Mouse (Mus musculus): ENCODE data around the gene Spats1. TPM values are rescaled to one million over a fixed set of nuclear protein-coding genes. Genes with fewer than 3 reads are reported as not detected.
"Not testable (repeated sequence)": the region's sequence is repeated elsewhere in the genome, so short reads cannot be mapped to it uniquely, and the experiment has no call there.

Spats1 gene
- polyA plus RNA-seq, 1 experiment from 2014 or later = 0.55 TPM

DNA sequence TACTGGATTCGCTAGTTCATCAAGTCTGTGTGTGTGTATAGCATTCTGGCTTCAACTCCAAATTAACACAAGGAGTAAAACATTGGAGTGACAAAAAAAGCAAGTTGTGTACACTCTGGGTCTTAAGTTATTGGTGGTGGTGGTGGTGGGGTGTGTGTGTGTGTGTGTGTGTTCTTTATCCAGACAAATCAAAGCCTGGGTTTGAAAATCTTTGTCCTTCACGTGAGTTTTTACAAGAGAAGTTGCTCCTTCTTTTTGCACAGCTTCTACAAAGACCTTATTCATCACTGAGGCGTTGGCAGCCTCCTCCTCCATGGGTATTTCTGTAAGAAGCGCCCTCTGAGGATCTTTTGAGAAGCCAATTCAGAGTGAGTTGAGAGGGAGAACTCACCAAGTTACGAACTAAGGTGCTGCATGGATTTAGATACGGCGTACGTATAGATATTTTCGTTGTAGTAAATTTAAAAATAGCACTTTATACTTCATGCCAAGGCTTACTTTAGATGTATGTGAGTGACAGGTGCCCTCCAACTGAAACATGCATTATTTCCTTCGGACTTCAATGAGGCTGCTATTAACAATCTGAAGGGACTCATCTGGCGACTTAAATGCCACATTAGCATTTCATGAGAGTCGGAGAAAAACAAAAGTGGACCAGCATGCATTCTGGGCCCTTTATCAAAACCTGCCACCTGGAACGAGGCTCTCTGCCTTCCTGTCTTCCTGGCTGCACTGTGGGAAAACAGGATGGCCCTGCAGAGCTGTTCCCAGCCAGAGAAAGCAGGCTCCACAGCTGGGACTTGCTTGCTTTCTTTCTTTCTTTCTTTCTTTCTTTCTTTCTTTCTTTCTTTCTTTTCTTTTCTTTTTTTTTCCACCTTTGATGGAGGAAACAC lies 18.7 kb downstream of the Spats1 start:
- WGBS = 54% methylated on average over 13 of the region's 13 CpGs
- Histone ChIP-seq H3K27ac (replicated peaks) (no peak overlapping the region), H3K4me1 (peaks cover 2% of the 10 kb centered on the region; the same call in 1 of the 2 replicates), H3K4me3 (no peak overlapping the region), H3K9me3 (no peaks in the 10 kb centered on the region), H3K36me3 (replicated peaks) (no peaks in the 10 kb centered on the region), H3K27me3 (replicated peaks; ENCODE audit: low read depth, poor library complexity, severe bottlenecking) (no peaks in the 10 kb centered on the region)
- no peak for DNase-seq (ENCODE audit: low spot score)

DNA sequence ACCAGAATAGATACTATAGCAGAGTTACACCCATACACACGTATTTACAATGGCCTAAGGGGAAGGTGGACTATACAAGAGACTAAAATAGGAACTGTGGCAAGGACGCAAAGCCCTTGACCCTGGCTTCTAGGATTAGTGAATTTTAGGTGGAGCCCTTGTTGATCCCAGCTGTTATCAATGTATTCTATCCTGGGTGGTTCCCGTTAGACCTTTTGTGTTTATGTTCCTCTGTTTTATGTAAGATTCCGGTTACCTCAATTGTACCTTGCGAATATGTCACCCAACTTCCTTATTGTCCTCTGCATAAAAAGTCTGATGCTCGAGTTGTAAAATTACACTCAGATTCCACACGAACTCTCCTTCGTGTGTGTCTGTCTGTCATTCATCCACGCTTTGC lies 19.4 kb downstream of the Spats1 start:
- 89% methylated on average over 9 of the region's 9 CpGs for WGBS
- not testable (repeated sequence) for H3K27me3 ChIP-seq (replicated peaks; ENCODE audit: low read depth, poor library complexity, severe bottlenecking)

DNA sequence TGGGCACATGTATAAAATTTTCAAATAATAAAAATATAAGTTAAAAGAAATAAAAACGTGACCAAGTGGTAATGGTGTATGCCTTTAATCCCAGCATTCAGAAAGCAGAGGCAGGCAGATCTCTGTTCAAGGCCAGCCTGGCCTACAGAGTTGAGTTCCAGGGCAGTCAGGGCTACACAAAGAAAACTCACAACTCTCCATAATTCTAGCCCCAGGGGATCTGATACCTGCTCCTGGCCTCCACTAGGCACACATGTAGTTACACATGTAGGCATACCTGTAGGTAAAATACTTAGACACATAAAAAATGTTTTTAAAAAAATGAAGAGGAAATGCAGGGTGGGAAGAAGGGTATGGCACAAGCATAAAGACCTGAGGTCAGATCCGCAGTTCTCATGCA lies 20.4 kb downstream of the Spats1 start:
- no peaks in the 10 kb centered on the region for H3K27me3 ChIP-seq (replicated peaks; ENCODE audit: low read depth, poor library complexity, severe bottlenecking)
- WGBS = 88% methylated on average over 2 of the region's 2 CpGs
- DNase-seq (ENCODE audit: low spot score) = no peak

More for the DNA sequence above, 19.4 kb downstream of the Spats1 start:
- H3K9me3 ChIP-seq; DNase-seq (ENCODE audit: low spot score); H3K4me3 ChIP-seq; H3K36me3 ChIP-seq (replicated peaks); H3K4me1 ChIP-seq; H3K27ac ChIP-seq (replicated peaks): not testable (repeated sequence)

DNA sequence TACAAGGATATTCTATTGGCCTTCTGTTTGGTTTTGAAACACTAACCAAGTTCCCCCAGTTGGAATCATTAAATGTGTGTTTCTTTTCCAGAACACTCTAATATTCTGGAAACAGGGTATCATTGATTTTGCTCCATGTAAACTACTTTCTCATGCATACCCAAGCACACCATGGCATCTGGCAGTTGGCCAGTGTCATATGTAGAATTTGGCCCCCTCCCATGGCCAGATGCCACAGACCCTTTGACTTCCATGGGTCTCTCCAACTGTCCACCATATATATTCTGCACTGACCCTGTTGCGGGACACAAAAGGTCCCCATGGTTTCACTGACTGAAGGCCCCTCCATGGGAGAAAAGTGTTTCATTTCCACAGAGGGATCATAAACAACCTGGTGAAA lies 22.9 kb downstream of the Spats1 start:
- no peaks in the 10 kb centered on the region for H3K9me3 ChIP-seq
- H3K4me1 ChIP-seq = peaks cover 2% of the 10 kb centered on the region; the same call in 1 of the 2 replicates
- WGBS = 93% methylated on average over 1 of the region's 1 CpGs
- no peaks in the 10 kb centered on the region for H3K27me3 ChIP-seq (replicated peaks; ENCODE audit: low read depth, poor library complexity, severe bottlenecking)
- H3K27ac ChIP-seq (replicated peaks) = no peak overlapping the region
- H3K4me3 ChIP-seq = no peak overlapping the region
- no peak for DNase-seq (ENCODE audit: low spot score)
- peaks cover 7% of the 10 kb centered on the region for H3K36me3 ChIP-seq (replicated peaks)

More for the DNA sequence above, 20.4 kb downstream of the Spats1 start:
- H3K9me3 ChIP-seq = no peaks in the 10 kb centered on the region
- no peak overlapping the region for H3K4me3 ChIP-seq
- no peaks in the 10 kb centered on the region for H3K36me3 ChIP-seq (replicated peaks)
- H3K4me1 ChIP-seq = peaks cover 2% of the 10 kb centered on the region; the same call in 1 of the 2 replicates
- no peak overlapping the region for H3K27ac ChIP-seq (replicated peaks)

- H3K4me3 ChIP-seq = no peak overlapping the region
- WGBS = 95% methylated on average over 6 of the region's 6 CpGs
- no peaks in the 10 kb centered on the region for H3K9me3 ChIP-seq
- peaks cover 7% of the 10 kb centered on the region for H3K36me3 ChIP-seq (replicated peaks)
- H3K27ac ChIP-seq (replicated peaks) = no peak overlapping the region
- no peaks in the 10 kb centered on the region for H3K4me1 ChIP-seq
- DNase-seq (ENCODE audit: low spot score) = no peak
- no peaks in the 10 kb centered on the region for H3K27me3 ChIP-seq (replicated peaks; ENCODE audit: low read depth, poor library complexity, severe bottlenecking)
These were observed 25.1 kb downstream of the Spats1 start for GRCm38 (mm10) chr17:45450153-45450552.

- H3K27me3 ChIP-seq (replicated peaks; ENCODE audit: low read depth, poor library complexity, severe bottlenecking) = no peaks in the 10 kb centered on the region
- no peaks in the 10 kb centered on the region for H3K4me1 ChIP-seq
- H3K36me3 ChIP-seq (replicated peaks) = peaks cover 7% of the 10 kb centered on the region
- DNase-seq (ENCODE audit: low spot score) = no peak
- WGBS = 92% methylated on average over 8 of the region's 8 CpGs
- no peaks in the 10 kb centered on the region for H3K9me3 ChIP-seq
- no peak overlapping the region for H3K4me3 ChIP-seq
- no peak overlapping the region for H3K27ac ChIP-seq (replicated peaks)
These were observed 25.6 kb downstream of the Spats1 start for GRCm38 (mm10) chr17:45449586-45449985.

DNA sequence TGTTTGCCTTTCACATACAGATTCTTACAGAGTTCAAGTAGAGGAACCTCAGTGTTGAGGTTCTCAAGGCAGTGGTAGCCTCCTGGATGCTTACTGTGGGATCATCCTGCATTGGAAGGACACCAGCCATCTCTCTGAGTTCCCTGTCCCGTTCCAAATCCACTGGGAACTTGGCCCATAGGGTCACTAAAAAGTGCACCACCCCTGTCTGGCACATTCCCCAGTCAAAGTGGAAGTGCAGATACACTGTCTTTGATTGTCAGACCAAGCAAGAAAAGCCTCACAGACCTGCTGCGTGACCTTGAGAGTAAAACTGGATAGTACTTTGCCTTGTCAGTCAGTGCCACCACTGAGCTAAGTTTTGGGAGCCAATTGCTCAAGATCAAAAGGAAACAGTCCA lies 28.2 kb downstream of the Spats1 start:
- Histone ChIP-seq H3K27me3 (replicated peaks; ENCODE audit: low read depth, poor library complexity, severe bottlenecking) (no peaks in the 10 kb centered on the region), H3K9me3 (no peaks in the 10 kb centered on the region), H3K36me3 (replicated peaks) (peaks cover 21% of the 10 kb centered on the region), H3K27ac (replicated peaks) (no peak overlapping the region), H3K4me3 (no peak overlapping the region), H3K4me1 (no peaks in the 10 kb centered on the region)
- 91% methylated on average over 2 of the region's 2 CpGs for WGBS
- DNase-seq (ENCODE audit: low spot score) = no peak

- H3K4me1 ChIP-seq = no peaks in the 10 kb centered on the region
- no peaks in the 10 kb centered on the region for H3K9me3 ChIP-seq
- WGBS = 88% methylated on average over 4 of the region's 4 CpGs
- DNase-seq (ENCODE audit: low spot score) = no peak
- peaks cover 26% of the 10 kb centered on the region for H3K36me3 ChIP-seq (replicated peaks)
- H3K27ac ChIP-seq (replicated peaks) = no peak overlapping the region
- no peaks in the 10 kb centered on the region for H3K27me3 ChIP-seq (replicated peaks; ENCODE audit: low read depth, poor library complexity, severe bottlenecking)
- no peak overlapping the region for H3K4me3 ChIP-seq
These were observed 29.3 kb downstream of the Spats1 start for GRCm38 (mm10) chr17:45445923-45446322.

GRCm38 (mm10) chr17:45434262-45434590 lies 41.0 kb downstream of the Spats1 start:
- 9% methylated on average over 12 of the region's 12 CpGs for WGBS
- DNase-seq (ENCODE audit: low spot score) = no peak
- Histone ChIP-seq H3K9me3 (no peaks in the 10 kb centered on the region), H3K36me3 (replicated peaks) (peaks cover 16% of the 10 kb centered on the region), H3K27ac (replicated peaks) (peak overlapping the region; percentile 96), H3K4me3 (peak overlapping the region; percentile 98), H3K27me3 (replicated peaks; ENCODE audit: low read depth, poor library complexity, severe bottlenecking) (no peaks in the 10 kb centered on the region), H3K4me1 (peaks cover 21% of the 10 kb centered on the region)

DNA sequence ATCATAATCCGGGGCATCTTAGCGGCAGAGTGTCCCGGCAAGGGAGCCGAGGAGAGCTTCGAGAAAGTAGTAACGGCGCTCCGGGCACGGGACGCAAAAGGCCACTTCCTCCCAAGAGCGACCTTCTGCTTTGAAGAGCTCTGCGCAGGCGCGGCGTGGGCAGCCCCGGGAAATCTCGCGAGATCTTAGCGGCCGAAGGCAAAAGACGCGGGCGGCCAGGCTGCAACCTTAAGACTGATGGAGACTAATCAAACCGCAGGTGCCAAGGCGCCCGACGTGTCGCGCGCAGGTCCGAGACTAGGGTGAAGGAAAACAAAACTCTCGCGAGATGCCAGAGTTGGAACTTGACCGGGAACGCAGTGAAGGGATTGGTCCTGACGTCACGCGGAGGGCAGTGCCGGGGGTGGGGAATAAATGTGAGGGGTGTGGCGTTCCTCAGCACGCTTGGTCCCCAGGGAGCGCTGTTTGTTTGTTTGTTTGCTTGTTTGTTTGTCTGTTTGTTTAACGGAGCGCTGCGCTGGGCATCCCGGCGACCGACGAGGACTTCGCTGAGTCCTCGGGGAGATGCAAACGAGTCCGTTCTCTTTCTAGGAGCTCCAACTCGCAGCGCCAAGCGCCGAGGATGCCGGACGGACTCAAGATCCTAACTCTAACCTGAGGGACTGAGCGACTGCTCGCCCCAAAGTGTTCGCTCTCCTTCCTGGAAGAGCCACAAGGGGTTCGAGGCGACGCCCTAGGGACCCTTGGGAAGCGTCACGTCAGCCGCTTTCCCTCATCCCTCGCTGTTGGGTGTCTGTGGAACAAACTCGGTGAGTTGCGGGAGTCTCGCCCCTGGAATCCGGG lies 41.6 kb downstream of the Spats1 start, which contains the start of gene Cdc5l:
Gene Cdc5l, minus strand, starts transcription at position 319 of the 843 bp plus-strand sequence.
- DNase-seq (ENCODE audit: low spot score) = peak; percentile 97
- H3K27me3 ChIP-seq (replicated peaks; ENCODE audit: low read depth, poor library complexity, severe bottlenecking) = no peaks in the 10 kb centered on the region
- peak within 1 kb of the TSS; percentile 96 for H3K27ac ChIP-seq (replicated peaks)
- peaks cover 21% of the 10 kb centered on the region for H3K4me1 ChIP-seq
- peaks cover 14% of the 10 kb centered on the region for H3K36me3 ChIP-seq (replicated peaks)
- peak within 1 kb of the TSS; percentile 98 for H3K4me3 ChIP-seq
- WGBS = under 1% methylated on average over 73 of the region's 73 CpGs
- no peaks in the 10 kb centered on the region for H3K9me3 ChIP-seq

- Histone ChIP-seq H3K27ac (replicated peaks) (peak overlapping the region; percentile 96), H3K36me3 (replicated peaks) (peaks cover 15% of the 10 kb centered on the region), H3K9me3 (no peaks in the 10 kb centered on the region), H3K4me3 (peak overlapping the region; percentile 98), H3K27me3 (replicated peaks; ENCODE audit: low read depth, poor library complexity, severe bottlenecking) (no peaks in the 10 kb centered on the region), H3K4me1 (peaks cover 21% of the 10 kb centered on the region)
- DNase-seq (ENCODE audit: low spot score) = no peak
- 2% methylated on average over 62 of the region's 62 CpGs for WGBS
These were observed 42.4 kb downstream of the Spats1 start for GRCm38 (mm10) chr17:45432706-45433398.

DNA sequence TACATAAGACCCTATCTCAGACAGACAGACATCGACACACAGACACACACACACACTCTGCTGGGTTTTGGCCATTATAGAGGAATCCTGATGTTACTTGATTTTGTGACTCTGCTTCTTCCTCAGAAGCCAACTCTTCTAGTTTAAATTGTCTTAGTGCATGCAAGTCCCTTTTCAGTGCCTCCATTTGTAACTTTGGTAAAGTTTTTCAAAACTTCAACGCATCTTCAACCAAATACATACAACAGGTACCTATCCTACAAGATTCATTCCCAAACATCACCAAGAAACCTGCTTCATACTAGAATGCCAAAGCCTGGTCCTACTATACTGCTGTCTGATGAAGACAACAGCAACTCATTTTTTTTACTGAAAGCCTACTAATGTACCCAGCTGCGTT lies 43.2 kb downstream of the Spats1 start:
- Histone ChIP-seq H3K27ac (replicated peaks) (no peak overlapping the region), H3K4me1 (peaks cover 21% of the 10 kb centered on the region), H3K36me3 (replicated peaks) (peaks cover 19% of the 10 kb centered on the region), H3K27me3 (replicated peaks; ENCODE audit: low read depth, poor library complexity, severe bottlenecking) (no peaks in the 10 kb centered on the region), H3K9me3 (no peaks in the 10 kb centered on the region), H3K4me3 (peak overlapping the region; percentile 98)
- DNase-seq (ENCODE audit: low spot score) = no peak
- WGBS = 86% methylated on average over 3 of the region's 3 CpGs

Measured in embryonic facial prominence, embryonic 10.5 days (tissue).